Mouse (Mus musculus): ENCODE data around the gene Twsg1. TPM values are rescaled to one million over a fixed set of nuclear protein-coding genes. Genes with fewer than 3 reads are reported as not detected.
"Not testable (repeated sequence)": the region's sequence is repeated elsewhere in the genome, so short reads cannot be mapped to it uniquely, and the experiment has no call there.

Twsg1 gene
- 30.9 and 39.7 TPM in 2 replicates for total RNA-seq (2017)

- ATAC-seq (replicated peaks in 1 of 2; ENCODE audit: insufficient read depth in 1 of 2, low FRiP score in 2 of 2, low TSS enrichment in 1 of 2, low read depth in 1 of 2, poor library complexity in 2 of 2, severe bottlenecking in 2 of 2), result peak; percentile 92 to 96
Measured at GRCm38 (mm10) chr17:65950622-65951404, at the start of gene Twsg1. Gene Twsg1, minus strand, starts transcription at chr17:65951226.

- no peak for ATAC-seq (replicated peaks in 1 of 2; ENCODE audit: insufficient read depth in 1 of 2, low FRiP score in 2 of 2, low TSS enrichment in 1 of 2, low read depth in 1 of 2, poor library complexity in 2 of 2, severe bottlenecking in 2 of 2)
Measured at GRCm38 (mm10) chr17:65988151-65988820, 37.3 kb upstream of the Twsg1 start.

- ATAC-seq (replicated peaks in 1 of 2; ENCODE audit: insufficient read depth in 1 of 2, low FRiP score in 2 of 2, low TSS enrichment in 1 of 2, low read depth in 1 of 2, poor library complexity in 2 of 2, severe bottlenecking in 2 of 2), result not testable (repeated sequence)
Measured at GRCm38 (mm10) chr17:65976720-65977119, 25.7 kb upstream of the Twsg1 start.

- no peak for ATAC-seq (replicated peaks in 1 of 2; ENCODE audit: insufficient read depth in 1 of 2, low FRiP score in 2 of 2, low TSS enrichment in 1 of 2, low read depth in 1 of 2, poor library complexity in 2 of 2, severe bottlenecking in 2 of 2)
Measured at GRCm38 (mm10) chr17:65967751-65968150, 16.7 kb upstream of the Twsg1 start.

- ATAC-seq (replicated peaks in 1 of 2; ENCODE audit: insufficient read depth in 1 of 2, low FRiP score in 2 of 2, low TSS enrichment in 1 of 2, low read depth in 1 of 2, poor library complexity in 2 of 2, severe bottlenecking in 2 of 2), result no peak
Measured at GRCm38 (mm10) chr17:65962263-65962662, 11.2 kb upstream of the Twsg1 start.

GRCm38 (mm10) chr17:65961606-65962136 is 10.6 kb upstream of the Twsg1 start:
- ATAC-seq (replicated peaks in 1 of 2; ENCODE audit: insufficient read depth in 1 of 2, low FRiP score in 2 of 2, low TSS enrichment in 1 of 2, low read depth in 1 of 2, poor library complexity in 2 of 2, severe bottlenecking in 2 of 2), result no peak; a peak in 1 of 4 replicates

GRCm38 (mm10) chr17:65959011-65959410 is 8.0 kb upstream of the Twsg1 start:
- no peak for ATAC-seq (replicated peaks in 1 of 2; ENCODE audit: insufficient read depth in 1 of 2, low FRiP score in 2 of 2, low TSS enrichment in 1 of 2, low read depth in 1 of 2, poor library complexity in 2 of 2, severe bottlenecking in 2 of 2)

- no peak for ATAC-seq (replicated peaks in 1 of 2; ENCODE audit: insufficient read depth in 1 of 2, low FRiP score in 2 of 2, low TSS enrichment in 1 of 2, low read depth in 1 of 2, poor library complexity in 2 of 2, severe bottlenecking in 2 of 2)
Measured at GRCm38 (mm10) chr17:65958366-65958765, 7.3 kb upstream of the Twsg1 start.

GRCm38 (mm10) chr17:65957782-65958325 is 6.8 kb upstream of the Twsg1 start:
- ATAC-seq (replicated peaks in 1 of 2; ENCODE audit: insufficient read depth in 1 of 2, low FRiP score in 2 of 2, low TSS enrichment in 1 of 2, low read depth in 1 of 2, poor library complexity in 2 of 2, severe bottlenecking in 2 of 2), result no peak

- ATAC-seq (replicated peaks in 1 of 2; ENCODE audit: insufficient read depth in 1 of 2, low FRiP score in 2 of 2, low TSS enrichment in 1 of 2, low read depth in 1 of 2, poor library complexity in 2 of 2, severe bottlenecking in 2 of 2), result no peak
Measured at GRCm38 (mm10) chr17:65956993-65957781, 6.2 kb upstream of the Twsg1 start.

- no peak for ATAC-seq (replicated peaks in 1 of 2; ENCODE audit: insufficient read depth in 1 of 2, low FRiP score in 2 of 2, low TSS enrichment in 1 of 2, low read depth in 1 of 2, poor library complexity in 2 of 2, severe bottlenecking in 2 of 2)
Measured at GRCm38 (mm10) chr17:65956140-65956539, 5.1 kb upstream of the Twsg1 start.

- ATAC-seq (replicated peaks in 1 of 2; ENCODE audit: insufficient read depth in 1 of 2, low FRiP score in 2 of 2, low TSS enrichment in 1 of 2, low read depth in 1 of 2, poor library complexity in 2 of 2, severe bottlenecking in 2 of 2), result no peak
Measured at GRCm38 (mm10) chr17:65953959-65954358, 2.9 kb upstream of the Twsg1 start.

GRCm38 (mm10) chr17:65952083-65952482 is 1.1 kb upstream of the Twsg1 start:
- ATAC-seq (replicated peaks in 1 of 2; ENCODE audit: insufficient read depth in 1 of 2, low FRiP score in 2 of 2, low TSS enrichment in 1 of 2, low read depth in 1 of 2, poor library complexity in 2 of 2, severe bottlenecking in 2 of 2), result peak; percentile 44 to 63; a peak in 3 of 4 replicates

- ATAC-seq (replicated peaks in 1 of 2; ENCODE audit: insufficient read depth in 1 of 2, low FRiP score in 2 of 2, low TSS enrichment in 1 of 2, low read depth in 1 of 2, poor library complexity in 2 of 2, severe bottlenecking in 2 of 2), result no peak
Measured at GRCm38 (mm10) chr17:65950183-65950582, 843 bp downstream of the Twsg1 start.

- ATAC-seq (replicated peaks in 1 of 2; ENCODE audit: insufficient read depth in 1 of 2, low FRiP score in 2 of 2, low TSS enrichment in 1 of 2, low read depth in 1 of 2, poor library complexity in 2 of 2, severe bottlenecking in 2 of 2), result no peak
Measured at GRCm38 (mm10) chr17:65947307-65947706, 3.7 kb downstream of the Twsg1 start.

- no peak for ATAC-seq (replicated peaks in 1 of 2; ENCODE audit: insufficient read depth in 1 of 2, low FRiP score in 2 of 2, low TSS enrichment in 1 of 2, low read depth in 1 of 2, poor library complexity in 2 of 2, severe bottlenecking in 2 of 2)
Measured at GRCm38 (mm10) chr17:65945420-65945819, 5.6 kb downstream of the Twsg1 start.

GRCm38 (mm10) chr17:65942394-65942793 is 8.6 kb downstream of the Twsg1 start:
- no peak for ATAC-seq (replicated peaks in 1 of 2; ENCODE audit: insufficient read depth in 1 of 2, low FRiP score in 2 of 2, low TSS enrichment in 1 of 2, low read depth in 1 of 2, poor library complexity in 2 of 2, severe bottlenecking in 2 of 2)

All from hematopoietic stem cell, adult 5-6 weeks (primary cell).